Mouse (Mus musculus): ENCODE data around the gene Fam184b.

The Fam184b gene

GRCm38 (mm10) chr5:45595363-45596039 is 43.9 kb downstream of the Fam184b start:
- DNase-seq (ENCODE audit: low spot score in 2 of 2) = no peak

- DNase-seq (ENCODE audit: low spot score in 2 of 2) = no peak
Measured at GRCm38 (mm10) chr5:45593276-45593675, 46.1 kb downstream of the Fam184b start.

GRCm38 (mm10) chr5:45590094-45590493 is 49.3 kb downstream of the Fam184b start:
- DNase-seq (ENCODE audit: low spot score in 2 of 2) = no peak

GRCm38 (mm10) chr5:45584601-45585000 is 54.8 kb downstream of the Fam184b start:
- no peak for DNase-seq (ENCODE audit: low spot score in 2 of 2)

- DNase-seq (ENCODE audit: low spot score in 2 of 2) = no peak
Measured at GRCm38 (mm10) chr5:45580279-45580678, 59.1 kb downstream of the Fam184b start.

GRCm38 (mm10) chr5:45577376-45577775 is 62.0 kb downstream of the Fam184b start:
- no peak for DNase-seq (ENCODE audit: low spot score in 2 of 2)

- no peak for DNase-seq (ENCODE audit: low spot score in 2 of 2)
Measured at GRCm38 (mm10) chr5:45576716-45577115, 62.7 kb downstream of the Fam184b start.

- no peak for DNase-seq (ENCODE audit: low spot score in 2 of 2)
Measured at GRCm38 (mm10) chr5:45572816-45573215, 66.6 kb downstream of the Fam184b start.

GRCm38 (mm10) chr5:45565829-45566228 is 73.6 kb downstream of the Fam184b start:
- no peak for DNase-seq (ENCODE audit: low spot score in 2 of 2)

- DNase-seq (ENCODE audit: low spot score in 2 of 2) = no peak
Measured at GRCm38 (mm10) chr5:45564054-45564453, 75.4 kb downstream of the Fam184b start.

GRCm38 (mm10) chr5:45549586-45549985 is 89.8 kb downstream of the Fam184b start:
- no peak for DNase-seq (ENCODE audit: low spot score in 2 of 2)

- DNase-seq (ENCODE audit: low spot score in 2 of 2) = no peak
Measured at GRCm38 (mm10) chr5:45543374-45543773, 96.0 kb downstream of the Fam184b start.

GRCm38 (mm10) chr5:45539502-45539901 is 99.9 kb downstream of the Fam184b start:
- DNase-seq (ENCODE audit: low spot score in 2 of 2) = no peak

GRCm38 (mm10) chr5:45535177-45535576 is 104.2 kb downstream of the Fam184b start:
- no peak for DNase-seq (ENCODE audit: low spot score in 2 of 2)

- DNase-seq (ENCODE audit: low spot score in 2 of 2) = peak; percentile 61 to 77
Measured at GRCm38 (mm10) chr5:45534319-45535098, 104.9 kb downstream of the Fam184b start.

- DNase-seq (ENCODE audit: low spot score in 2 of 2) = no peak
Measured at GRCm38 (mm10) chr5:45529696-45530095, 109.7 kb downstream of the Fam184b start.

GRCm38 (mm10) chr5:45526338-45526737 is 113.1 kb downstream of the Fam184b start:
- no peak for DNase-seq (ENCODE audit: low spot score in 2 of 2)

GRCm38 (mm10) chr5:45525101-45525500 is 114.3 kb downstream of the Fam184b start:
- DNase-seq (ENCODE audit: low spot score in 2 of 2) = no peak

GRCm38 (mm10) chr5:45521601-45522000 is 117.8 kb downstream of the Fam184b start:
- DNase-seq (ENCODE audit: low spot score in 2 of 2) = no peak

GRCm38 (mm10) chr5:45520809-45521110 is 118.7 kb downstream of the Fam184b start:
- DNase-seq (ENCODE audit: low spot score in 2 of 2) = no peak

- peak; percentile 93 to 96 for DNase-seq (ENCODE audit: low spot score in 2 of 2)
Measured at GRCm38 (mm10) chr5:45519960-45520808, 119.2 kb downstream of the Fam184b start, which contains the start of gene Med28. Gene Med28 (plus strand): TSS chr5:45520229.

- DNase-seq (ENCODE audit: low spot score in 2 of 2) = no peak
Measured at GRCm38 (mm10) chr5:45515151-45515743, 124.2 kb downstream of the Fam184b start.

Data from spleen, postnatal 4 days (tissue).